8 mouse cellular contexts compared by ENCODE assay signal in the genomic region with DNA sequence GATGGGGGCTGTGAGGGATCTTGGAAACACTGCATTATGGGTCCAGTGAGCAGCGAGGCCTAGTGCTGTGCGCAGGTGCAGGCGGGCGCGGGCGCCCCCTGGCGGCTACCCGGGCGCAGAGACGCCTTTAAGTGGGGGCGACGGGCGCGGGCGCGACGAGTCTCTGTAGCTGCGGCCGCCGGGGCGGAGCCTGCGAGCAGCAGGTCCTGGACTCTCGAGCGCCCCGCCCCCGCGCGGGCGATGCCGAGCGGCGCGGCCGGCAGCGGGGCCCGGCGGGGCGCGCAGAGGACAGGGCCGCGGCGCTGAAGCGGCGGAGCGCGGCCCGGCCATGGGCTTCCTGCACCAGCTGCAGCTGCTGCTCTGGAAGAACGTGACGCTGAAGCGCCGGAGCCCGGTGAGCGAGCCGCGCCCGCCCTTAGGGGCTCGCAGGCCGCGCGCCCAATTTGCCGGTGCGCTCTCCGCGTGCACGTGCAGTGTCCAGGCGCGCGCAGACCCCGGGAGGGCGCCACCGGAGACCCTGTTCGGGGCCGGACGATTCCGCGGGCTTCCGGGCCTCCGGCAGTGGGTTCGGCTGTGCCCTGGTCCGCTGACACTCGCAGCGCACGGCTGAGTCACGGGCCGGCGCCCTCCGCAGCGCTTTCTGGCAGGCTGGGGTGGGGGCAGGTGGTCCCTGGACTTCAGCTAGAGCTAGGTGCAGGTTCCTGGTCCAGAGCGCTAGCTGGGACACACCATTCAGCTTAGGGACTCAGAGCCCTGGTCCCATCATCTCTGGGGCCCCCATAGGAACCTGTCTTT. TPM values are rescaled to one million over a fixed set of nuclear protein-coding genes. Genes with fewer than 3 reads are reported as not detected.
DNase-seq lines count a peak whose midpoint lies in the region; ATAC-seq and TF ChIP-seq lines count a peak whose summit lies in the region.

A gene (plus strand): TSS at position 262 of the 795 bp plus-strand sequence.

- no peaks in the 10 kb centered on the region; the same call in 1 of the 2 replicates for H3K36me3 ChIP-seq in ES-E14 (ENCODE audit: control insufficient read depth, insufficient read depth, low read length, poor library complexity, severe bottlenecking)
- H3K36me3 ChIP-seq in forebrain, embryonic 16.5 days (ENCODE audit: control insufficient read depth, insufficient read depth), result no peaks in the 10 kb centered on the region; the same call in 1 of the 2 replicates
- no peaks in the 10 kb centered on the region for H3K36me3 ChIP-seq in lung, embryonic 14.5 days (ENCODE audit: insufficient read depth)
- no peaks in the 10 kb centered on the region for H3K36me3 ChIP-seq in thymus, adult 2 months (ENCODE audit: control insufficient read depth, insufficient read depth, low read length)

- WGBS in forebrain, embryonic 16.5 days, result under 1% methylated on average over 89 of the region's 89 CpGs
- under 1% methylated on average over 74 of the region's 89 CpGs for WGBS in lung, embryonic 14.5 days
- under 1% methylated on average over 88 of the region's 89 CpGs for WGBS in olfactory bulb, adult 2 months
- WGBS in thymus, adult 2 months, result under 1% methylated on average over 89 of the region's 89 CpGs

- peak; percentile 90 for ATAC-seq in forebrain, embryonic 16.5 days
- peak; percentile 90 for ATAC-seq in lung, embryonic 14.5 days (ENCODE audit: insufficient read depth)

- H3K4me3 ChIP-seq in ES-E14 (ENCODE audit: insufficient read depth in 1 of 2, low read depth in 1 of 2, low read length in 2 of 2, poor library complexity in 1 of 2, severe bottlenecking in 1 of 2), result peak within 1 kb of the TSS; percentile 81 to 86
- peak within 1 kb of the TSS; percentile 64 for H3K4me3 ChIP-seq in forebrain, embryonic 16.5 days (replicated peaks; ENCODE audit: low read length)
- peak within 1 kb of the TSS; percentile 87 for H3K4me3 ChIP-seq in layer of hippocampus, adult 2 months
- H3K4me3 ChIP-seq in lung, embryonic 14.5 days (ENCODE audit: low read depth, low read length), result peak within 1 kb of the TSS; percentile 66
- H3K4me3 ChIP-seq in olfactory bulb, adult 2 months (ENCODE audit: insufficient read depth, low read depth, low read length), result peak within 1 kb of the TSS; percentile 85
- peak within 1 kb of the TSS; percentile 66 for H3K4me3 ChIP-seq in thymus, adult 2 months (ENCODE audit: control insufficient read depth, insufficient read depth, low read length)

- no peak within 1 kb of the TSS for H3K27ac ChIP-seq in ES-E14 (ENCODE audit: insufficient read depth, low read depth, low read length, poor library complexity, severe bottlenecking)
- H3K27ac ChIP-seq in forebrain, embryonic 16.5 days (ENCODE audit: low read length), result peak within 1 kb of the TSS; percentile 71
- peak within 1 kb of the TSS; percentile 95 for H3K27ac ChIP-seq in layer of hippocampus, adult 2 months
- no peak within 1 kb of the TSS for H3K27ac ChIP-seq in lung, embryonic 14.5 days (ENCODE audit: low read depth)
- peak within 1 kb of the TSS; percentile 75 for H3K27ac ChIP-seq in olfactory bulb, adult 2 months (ENCODE audit: insufficient read depth, low read depth, low read length)
- no peak within 1 kb of the TSS for H3K27ac ChIP-seq in thymus, adult 2 months (ENCODE audit: control insufficient read depth, insufficient read depth, low read length)

- H3K9ac ChIP-seq in ES-E14 (ENCODE audit: insufficient read depth, low read depth, low read length, poor library complexity, severe bottlenecking), result peak within 1 kb of the TSS; percentile 79
- peak within 1 kb of the TSS; percentile 91 for H3K9ac ChIP-seq in forebrain, embryonic 16.5 days (replicated peaks; ENCODE audit: low read depth, low read length)
- peak within 1 kb of the TSS; percentile 68 for H3K9ac ChIP-seq in lung, embryonic 14.5 days

- intact Hi-C loops in heart, postnatal 36 days (cut with DNase I), result loop anchor here (2.0 to 5.0 kb wide), 2 partner anchors 69 to 96 kb away; a partner anchor contains a TSS

- H3K4me2 ChIP-seq in forebrain, embryonic 16.5 days (ENCODE audit: low read length), result peak within 1 kb of the TSS; percentile 67
- H3K4me2 ChIP-seq in lung, embryonic 14.5 days, result peak within 1 kb of the TSS; percentile 97

- in situ Hi-C loops in ES-E14 (cut with MboI; ENCODE audit: low sequenced_read_pairs in 2 of 2, unreplicated experiment in 2 of 2), result no loop called here

- peak; percentile 92 for TF ChIP-seq CTCF in layer of hippocampus, adult 2 months (conservative IDR thresholded peaks at IDR 0.05)
- TF ChIP-seq CTCF in lung, embryonic 14.5 days (IDR thresholded peaks at IDR 0.05; ENCODE audit: low read depth), result peak; percentile 75
- peak; percentile 93 for TF ChIP-seq CTCF in olfactory bulb, adult 2 months (IDR thresholded peaks at IDR 0.05; ENCODE audit: insufficient read depth, low read depth, low read length)
- peak; percentile 99 for TF ChIP-seq CTCF in thymus, adult 2 months (IDR thresholded peaks at IDR 0.05; ENCODE audit: borderline replicate concordance, control insufficient read depth, extremely low read depth, insufficient read depth, low read length, poor library complexity)

- peaks cover 0 to 8% of the 10 kb centered on the region in 2 experiments; a peak in 1 of 4 replicates for H3K4me1 ChIP-seq in ES-E14 (ENCODE audit: control insufficient read depth in 2 of 2, insufficient read depth in 2 of 2, low read length in 2 of 2, poor library complexity in 1 of 2)
- H3K4me1 ChIP-seq in forebrain, embryonic 16.5 days (replicated peaks; ENCODE audit: control insufficient read depth, insufficient read depth, low read length), result peaks cover 25% of the 10 kb centered on the region
- H3K4me1 ChIP-seq in lung, embryonic 14.5 days (ENCODE audit: insufficient read depth), result no peaks in the 10 kb centered on the region
- peaks cover 36% of the 10 kb centered on the region for H3K4me1 ChIP-seq in olfactory bulb, adult 2 months (ENCODE audit: control insufficient read depth, insufficient read depth, low read length)
- H3K4me1 ChIP-seq in thymus, adult 2 months (replicated peaks; ENCODE audit: control insufficient read depth, insufficient read depth, low read length), result peaks cover 24% of the 10 kb centered on the region

- DNase-seq in ES-E14 (ENCODE audit: low read depth, low spot score), result peak; percentile 81
- DNase-seq in cerebellum, adult 11-12 months, result peak; percentile 98
- peak; percentile 93 to 94 for DNase-seq in heart, postnatal 36 days
- peak; percentile 95 to 96 for DNase-seq in layer of hippocampus, adult 2 months (ENCODE audit: low spot score in 2 of 2)
- peak; percentile 95 for DNase-seq in lung, embryonic 14.5 days
- peak; percentile 95 for DNase-seq in thymus, adult 2 months

- no peaks in the 10 kb centered on the region for H3K9me3 ChIP-seq in ES-E14 (ENCODE audit: control insufficient read depth, insufficient read depth, low read depth, low read length)
- no peaks in the 10 kb centered on the region for H3K9me3 ChIP-seq in forebrain, embryonic 16.5 days (ENCODE audit: control insufficient read depth, low read length)
- no peaks in the 10 kb centered on the region for H3K9me3 ChIP-seq in lung, embryonic 14.5 days (ENCODE audit: low read depth, low read length)

- peak; percentile 40 for TF ChIP-seq POLR2A in olfactory bulb, adult 2 months (IDR thresholded peaks at IDR 0.05; ENCODE audit: insufficient read depth, low read depth, low read length)
- TF ChIP-seq POLR2A in thymus, adult 2 months (IDR thresholded peaks at IDR 0.05; ENCODE audit: control insufficient read depth, extremely low read depth, insufficient read depth, low read length, poor library complexity), result peak; percentile 57; the same call in 1 of the 2 replicates

- H3K27me3 ChIP-seq in forebrain, embryonic 16.5 days (replicated peaks; ENCODE audit: control insufficient read depth, insufficient read depth, low read length), result no peaks in the 10 kb centered on the region; the same call in 1 of the 2 replicates
- H3K27me3 ChIP-seq in lung, embryonic 14.5 days (ENCODE audit: insufficient read depth, low read length), result peaks cover 41% of the 10 kb centered on the region
- H3K27me3 ChIP-seq in thymus, adult 2 months (ENCODE audit: control insufficient read depth, insufficient read depth, low read length), result no peaks in the 10 kb centered on the region

TF ChIP-seq in ES-E14, 5 proteins besides CTCF, POLR2A, EP300 and RAD21:
- TF ChIP-seq CHD2 (IDR thresholded peaks at IDR 0.05; ENCODE audit: low read depth, low read length) (no peak), ZNF384 (IDR thresholded peaks at IDR 0.05; ENCODE audit: low read depth, low read length) (no peak), HCFC1 (IDR thresholded peaks at IDR 0.05; ENCODE audit: borderline replicate concordance, insufficient read depth, low read length) (no peak; the same call in 1 of the 2 replicates), MAFK (IDR thresholded peaks at IDR 0.05; ENCODE audit: insufficient read depth, low read depth, low read length) (no peak), ZC3H11A (IDR thresholded peaks at IDR 0.05; ENCODE audit: borderline replicate concordance, low read depth, low read length) (no peak)

RNA-seq across cellular contexts. Expression of the gene that starts here (rescaled TPM):
- total RNA-seq in ES-E14 (2012; rRNA removed), result 12.6 and 21.9 TPM in 2 replicates
- 12.2 and 14.9 TPM in 2 replicates for polyA plus RNA-seq in forebrain, embryonic 16.5 days (2015; fragmentation: Nextera tagmentation; extraction: Ambion mirVana)
- 10 to 100 TPM; 35.5 to 39.9 TPM for total RNA-seq in heart, postnatal 36 days (2021)
- total RNA-seq in layer of hippocampus, adult 2 months (2021), result 100 to 1,000 TPM; 159 to 167 TPM
- 3.9 and 4.6 TPM in 2 replicates for polyA plus RNA-seq in lung, embryonic 14.5 days (2014; fragmentation: Nextera tagmentation; extraction: Ambion mirVana)
- polyA plus RNA-seq in olfactory bulb, adult 2 months (2012; ENCODE audit: insufficient read depth, insufficient read length, low replicate concordance, missing spikeins), result not detected in 2 replicates
- polyA plus RNA-seq in thymus, adult 2 months (2012; rRNA removed), result 86.6 and 100 TPM in 2 replicates

Comparison
In these comparisons a context has a peak if more than half of its experiments do, and no peak if none do; other contexts are left out.
1. H3K27ac ChIP-seq: peak in forebrain, embryonic 16.5 days (single experiment), layer of hippocampus, adult 2 months (single experiment) and olfactory bulb, adult 2 months (single experiment); none in ES-E14 (single experiment), lung, embryonic 14.5 days (single experiment) and thymus, adult 2 months (single experiment).
2. Peak in every context shown above with its lines, with median percentiles within 50 percentile points of each other: DNase-seq, H3K4me3 ChIP-seq, H3K9ac ChIP-seq and CTCF ChIP-seq.